Mouse (Mus musculus) forebrain, embryonic 15.5 days (tissue): Measurements from ENCODE around the gene 1700016H13Rik. TPM values are rescaled to one million over a fixed set of nuclear protein-coding genes. Genes with fewer than 3 reads are reported as not detected.
A peak's percentile ranks its signal among the peaks of the same experiment; 100 is the strongest.

Experiments used
- ATAC-seq: fragments of 200-750 bp; cut with Nextera tagmentation; replicated peaks from 2 replicates; pipeline ENCODE4 v1.8.0; 2017; ENCODE audit warnings: mild to moderate bottlenecking, moderate TSS enrichment, moderate library complexity
- H3K27ac ChIP-seq: fragments of 300-500 bp; sonication (generic); replicated peaks from 2 replicates; pipeline ENCODE4 v1.5.1; 2015; ENCODE audit warnings: mild to moderate bottlenecking, inconsistent platforms
- H3K27me3 ChIP-seq: fragments of 300-500 bp; sonication (generic); 2 replicates; pipeline ENCODE4 v1.6.1; 2015; ENCODE audit warnings: inconsistent platforms
- H3K36me3 ChIP-seq: fragments of 300-500 bp; sonication (generic); 2 replicates; pipeline ENCODE4 v1.6.1; 2015; ENCODE audit warnings: mild to moderate bottlenecking, inconsistent platforms
- H3K4me1 ChIP-seq: fragments of 300-500 bp; sonication (generic); 2 replicates; pipeline ENCODE4 v1.6.1; 2015; ENCODE audit warnings: inconsistent platforms
- H3K4me2 ChIP-seq: fragments of 300-500 bp; sonication (generic); replicated peaks from 2 replicates; pipeline ENCODE4 v1.6.1; 2015; ENCODE audit warnings: mild to moderate bottlenecking, inconsistent platforms
- H3K4me3 ChIP-seq: fragments of 300-500 bp; sonication (generic); 2 replicates; pipeline ENCODE4 v1.5.1; 2015; ENCODE audit warnings: mild to moderate bottlenecking, inconsistent platforms
- H3K9ac ChIP-seq: fragments of 300-500 bp; sonication (generic); replicated peaks from 2 replicates; pipeline ENCODE4 v1.6.1; 2015; ENCODE audit warnings: mild to moderate bottlenecking, inconsistent platforms
- H3K9me3 ChIP-seq: fragments of 300-500 bp; sonication (generic); 2 replicates; pipeline ENCODE4 v1.6.1; 2016; ENCODE audit warnings: inconsistent platforms
- WGBS: fragments of 180-500 bp; shearing (Covaris S2); methylation state at CpG from one replicate; pipeline ENCODE4 v1.1.7; 2015; ENCODE audit warnings: mixed read lengths; 5-methylcytosine and 5-hydroxymethylcytosine counted together
- polyA plus RNA-seq: library from polyadenylated mRNA; unstranded; fragments of >200 nt; fragmentation: Nextera tagmentation; extraction: Ambion mirVana; gene quantifications from 2 replicates; pipeline ENCODE4 v1.2.1, GENCODE M21; 2015

The 1700016H13Rik gene
- polyA plus RNA-seq, 1 experiment from 2014 or later: 0.62 TPM

DNA sequence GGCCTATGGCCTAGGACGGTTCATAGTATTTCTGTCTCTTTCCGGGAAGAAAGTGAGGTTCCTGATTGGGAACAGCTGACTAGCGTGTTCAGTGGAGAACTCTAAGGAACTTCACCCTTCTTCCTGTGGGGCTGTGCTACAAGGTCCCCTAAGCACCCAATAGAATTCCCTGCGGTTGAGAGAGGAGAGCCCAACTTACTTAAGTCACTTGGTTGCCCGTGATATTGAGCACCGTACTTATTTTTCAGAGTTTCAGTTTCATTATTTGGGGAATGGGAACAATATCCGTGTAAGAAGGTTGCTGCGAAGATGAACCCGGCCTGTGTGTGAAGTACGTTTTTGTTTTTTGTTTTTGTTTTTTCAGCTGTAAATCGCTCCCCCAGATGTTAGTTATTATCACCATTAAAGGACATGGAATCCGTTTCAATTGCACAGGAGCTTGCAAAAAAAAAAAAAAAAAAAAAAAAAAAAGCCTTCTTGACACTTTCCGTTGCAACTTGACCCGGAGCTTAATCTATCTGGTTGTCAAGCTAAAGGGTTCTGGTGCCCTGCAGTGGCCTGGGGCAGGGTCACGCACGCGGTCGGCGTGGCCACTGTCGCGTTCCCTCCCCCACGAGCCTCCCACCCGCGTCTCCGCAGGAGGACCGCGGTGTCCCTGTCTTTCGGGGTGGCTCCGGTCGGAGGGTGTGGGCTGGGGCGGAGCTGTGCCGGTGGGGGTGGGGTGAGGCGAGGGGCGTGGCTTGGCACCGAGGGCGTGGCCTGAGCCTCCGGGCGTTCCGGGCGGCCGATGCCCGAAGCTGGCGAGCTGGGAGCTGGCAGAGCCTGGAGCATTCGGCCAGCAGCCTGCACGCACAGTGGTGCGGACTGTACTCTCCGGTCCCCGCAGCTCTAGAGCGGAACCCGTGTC lies 36.1 kb upstream of the 1700016H13Rik start, which contains the start of gene Aff1:
Gene Aff1 (plus strand): TSS at position 751 of the 907 bp plus-strand sequence.
- H3K4me1 ChIP-seq: peaks cover 17% of the 10 kb centered on the region
- peak; percentile 92 for ATAC-seq
- H3K27me3 ChIP-seq: peaks cover 27% of the 10 kb centered on the region; the same call in 1 of the 2 replicates
- 5% methylated on average over 50 of the region's 50 CpGs for WGBS
- H3K27ac ChIP-seq: no peak within 1 kb of the TSS
- H3K4me3 ChIP-seq: peak within 1 kb of the TSS; percentile 48
- peak within 1 kb of the TSS; percentile 44 for H3K9ac ChIP-seq
- peak within 1 kb of the TSS; percentile 96 for H3K4me2 ChIP-seq
- H3K9me3 ChIP-seq: no peaks in the 10 kb centered on the region
- no peaks in the 10 kb centered on the region for H3K36me3 ChIP-seq

- H3K4me2 ChIP-seq: no peak overlapping the region
- H3K27ac ChIP-seq: no peak overlapping the region
- H3K27me3 ChIP-seq: peaks cover 27% of the 10 kb centered on the region; the same call in 1 of the 2 replicates
- H3K4me1 ChIP-seq: peaks cover 17% of the 10 kb centered on the region
- H3K4me3 ChIP-seq: no peak overlapping the region
- no peaks in the 10 kb centered on the region for H3K36me3 ChIP-seq
- ATAC-seq: no peak
- no peak overlapping the region for H3K9ac ChIP-seq
- H3K9me3 ChIP-seq: no peaks in the 10 kb centered on the region
These were observed 35.4 kb upstream of the 1700016H13Rik start for GRCm38 (mm10) chr5:103691171-103691570.

- H3K27ac ChIP-seq: no peak overlapping the region
- no peaks in the 10 kb centered on the region for H3K9me3 ChIP-seq
- H3K4me2 ChIP-seq: no peak overlapping the region
- H3K36me3 ChIP-seq: no peaks in the 10 kb centered on the region
- peaks cover 17% of the 10 kb centered on the region for H3K4me1 ChIP-seq
- ATAC-seq: no peak
- H3K27me3 ChIP-seq: peaks cover 27% of the 10 kb centered on the region; the same call in 1 of the 2 replicates
- H3K9ac ChIP-seq: no peak overlapping the region
- no peak overlapping the region for H3K4me3 ChIP-seq
- WGBS: 86% methylated on average over 8 of the region's 8 CpGs
These were observed 34.4 kb upstream of the 1700016H13Rik start for GRCm38 (mm10) chr5:103690190-103690589.

DNA sequence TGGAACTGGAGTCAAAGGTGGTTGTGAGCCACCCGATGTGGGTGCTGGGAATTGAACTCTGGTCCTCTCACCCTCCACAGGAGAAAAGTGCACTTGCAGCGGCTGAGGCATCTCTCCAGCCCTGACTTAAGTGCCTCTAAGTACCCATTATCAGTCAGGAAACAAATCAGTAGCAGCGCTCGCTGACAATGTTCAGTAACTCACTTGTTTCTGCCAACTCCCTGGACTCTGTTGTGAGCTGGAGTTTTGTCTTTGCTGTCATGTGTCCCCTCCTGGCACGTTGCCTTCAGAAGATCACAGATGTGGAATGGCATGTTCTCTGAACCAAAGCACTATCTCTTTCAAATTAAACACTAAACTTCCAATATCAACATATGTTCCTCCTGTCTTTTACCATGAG lies 33.8 kb upstream of the 1700016H13Rik start:
- 71% methylated on average over 5 of the region's 5 CpGs for WGBS
- Histone ChIP-seq H3K9ac (no peak overlapping the region), H3K36me3 (no peaks in the 10 kb centered on the region), H3K4me2 (no peak overlapping the region), H3K4me1 (peaks cover 17% of the 10 kb centered on the region), H3K9me3 (no peaks in the 10 kb centered on the region), H3K27me3 (peaks cover 27% of the 10 kb centered on the region; the same call in 1 of the 2 replicates), H3K27ac (no peak overlapping the region), H3K4me3 (no peak overlapping the region)
- no peak for ATAC-seq

DNA sequence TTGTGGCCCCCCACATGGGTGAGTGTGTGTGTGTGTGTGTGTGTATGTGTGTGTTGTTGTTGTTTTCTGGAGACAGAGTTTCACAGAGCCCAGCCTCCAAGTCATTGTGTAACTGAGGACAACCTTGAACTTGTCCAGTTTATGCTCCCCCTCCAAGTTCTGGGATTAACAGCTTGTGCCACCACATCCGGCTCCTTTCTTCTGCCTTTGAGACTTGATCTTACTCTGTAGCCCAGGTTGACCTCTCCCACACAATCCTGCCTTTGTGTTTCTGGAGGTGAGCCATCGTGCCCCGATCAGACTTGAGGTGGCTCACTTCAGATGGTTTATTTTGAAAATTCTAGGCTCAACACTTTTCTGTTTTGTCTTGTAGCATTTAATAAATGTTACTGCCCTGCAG lies 26.0 kb upstream of the 1700016H13Rik start:
- Histone ChIP-seq H3K4me3 (no peak overlapping the region), H3K36me3 (no peaks in the 10 kb centered on the region), H3K27ac (no peak overlapping the region), H3K9ac (no peak overlapping the region), H3K4me2 (no peak overlapping the region), H3K4me1 (no peaks in the 10 kb centered on the region), H3K27me3 (no peaks in the 10 kb centered on the region), H3K9me3 (no peaks in the 10 kb centered on the region)
- whole genome bisulfite sequencing: 72% methylated on average over 3 of the region's 3 CpGs
- no peak for ATAC-seq

- ATAC-seq: no peak
- Histone ChIP-seq H3K4me2 (no peak overlapping the region), H3K27me3 (no peaks in the 10 kb centered on the region), H3K4me3 (no peak overlapping the region), H3K27ac (no peak overlapping the region), H3K9me3 (no peaks in the 10 kb centered on the region), H3K9ac (no peak overlapping the region), H3K36me3 (no peaks in the 10 kb centered on the region), H3K4me1 (no peaks in the 10 kb centered on the region)
- 37% methylated on average over 4 of the region's 4 CpGs for WGBS
These were observed 24.6 kb upstream of the 1700016H13Rik start for GRCm38 (mm10) chr5:103680381-103680780.

DNA sequence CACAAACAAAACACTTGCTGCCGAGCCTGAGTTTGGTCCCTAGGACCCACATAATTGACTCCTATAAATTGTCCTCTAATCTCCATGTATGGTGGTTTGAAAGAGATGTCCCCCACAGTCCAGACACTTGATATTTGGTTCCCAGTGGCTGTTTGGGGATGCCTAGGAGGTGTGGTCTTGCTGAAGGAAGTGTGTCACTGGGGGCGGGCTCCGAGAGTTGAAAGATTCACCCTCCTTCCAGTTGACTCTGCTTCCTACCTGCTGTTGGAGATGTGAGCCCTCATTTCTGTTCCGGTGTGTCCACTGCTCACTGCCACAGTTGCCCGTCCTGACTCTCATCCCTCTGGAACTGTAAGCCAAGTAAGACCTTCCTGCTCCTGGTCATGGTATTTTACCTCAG lies 23.2 kb upstream of the 1700016H13Rik start:
- no peaks in the 10 kb centered on the region for H3K36me3 ChIP-seq
- ATAC-seq: no peak
- no peak overlapping the region for H3K27ac ChIP-seq
- 94% methylated on average over 5 of the region's 5 CpGs for WGBS
- H3K4me1 ChIP-seq: no peaks in the 10 kb centered on the region
- no peaks in the 10 kb centered on the region for H3K27me3 ChIP-seq
- H3K4me3 ChIP-seq: no peak overlapping the region
- no peak overlapping the region for H3K9ac ChIP-seq
- H3K4me2 ChIP-seq: no peak overlapping the region
- no peaks in the 10 kb centered on the region for H3K9me3 ChIP-seq

DNA sequence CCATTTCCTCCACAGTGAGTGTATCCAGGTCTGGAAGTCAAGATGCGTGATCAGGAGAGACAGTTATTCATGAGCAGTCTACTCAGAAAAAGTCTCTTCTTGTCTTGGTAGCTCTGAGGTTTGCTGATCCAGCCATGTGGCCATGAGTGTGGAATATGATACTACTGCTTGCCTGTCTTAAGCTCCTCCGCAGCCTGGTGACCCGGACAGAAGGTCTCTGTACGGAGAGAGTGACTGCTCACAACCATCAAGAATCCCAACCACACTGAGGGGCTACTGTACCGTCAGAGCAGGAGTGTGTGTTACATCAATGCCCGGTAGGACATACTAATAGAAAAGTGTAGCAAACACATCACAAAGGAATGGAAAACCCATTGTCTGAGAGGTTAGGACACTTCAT lies 22.1 kb upstream of the 1700016H13Rik start:
- Histone ChIP-seq H3K27me3 (no peaks in the 10 kb centered on the region), H3K4me1 (no peaks in the 10 kb centered on the region), H3K4me2 (no peak overlapping the region), H3K4me3 (no peak overlapping the region), H3K36me3 (no peaks in the 10 kb centered on the region), H3K9me3 (no peaks in the 10 kb centered on the region), H3K9ac (no peak overlapping the region), H3K27ac (no peak overlapping the region)
- WGBS: 86% methylated on average over 6 of the region's 6 CpGs
- ATAC-seq: no peak

DNA sequence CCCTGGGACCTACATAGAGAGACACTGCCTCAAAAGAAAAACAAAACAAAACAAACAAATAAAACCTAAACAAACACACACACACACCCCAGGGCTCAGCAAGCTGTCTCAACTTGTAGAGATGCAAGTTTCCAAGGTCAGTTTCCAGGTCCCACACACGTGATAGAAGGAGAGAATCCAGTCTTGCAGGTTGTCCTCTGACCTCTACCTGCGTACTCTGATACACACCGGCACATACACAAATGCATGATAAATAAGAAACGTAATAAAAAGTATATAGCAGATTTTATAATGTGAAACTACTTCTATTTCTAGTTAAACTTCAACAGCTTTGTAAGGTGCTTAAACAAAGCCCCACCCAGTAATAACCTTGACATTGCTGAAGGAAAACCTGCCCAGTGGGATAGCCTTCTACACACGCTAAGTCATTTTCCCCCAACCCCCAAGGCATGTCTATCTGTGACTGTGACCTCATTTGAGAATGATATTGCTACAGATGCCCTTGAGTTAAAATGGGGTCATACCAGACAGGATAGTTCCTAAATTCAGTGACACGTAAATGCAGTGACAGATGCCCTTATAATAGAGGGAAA lies 20.6 kb upstream of the 1700016H13Rik start:
- Histone ChIP-seq H3K9me3 (no peaks in the 10 kb centered on the region), H3K4me2 (no peak overlapping the region), H3K4me3 (no peak overlapping the region), H3K27me3 (no peaks in the 10 kb centered on the region), H3K36me3 (no peaks in the 10 kb centered on the region), H3K9ac (no peak overlapping the region), H3K27ac (no peak overlapping the region), H3K4me1 (no peaks in the 10 kb centered on the region)
- ATAC-seq: no peak
- 86% methylated on average over 6 of the region's 6 CpGs for WGBS

DNA sequence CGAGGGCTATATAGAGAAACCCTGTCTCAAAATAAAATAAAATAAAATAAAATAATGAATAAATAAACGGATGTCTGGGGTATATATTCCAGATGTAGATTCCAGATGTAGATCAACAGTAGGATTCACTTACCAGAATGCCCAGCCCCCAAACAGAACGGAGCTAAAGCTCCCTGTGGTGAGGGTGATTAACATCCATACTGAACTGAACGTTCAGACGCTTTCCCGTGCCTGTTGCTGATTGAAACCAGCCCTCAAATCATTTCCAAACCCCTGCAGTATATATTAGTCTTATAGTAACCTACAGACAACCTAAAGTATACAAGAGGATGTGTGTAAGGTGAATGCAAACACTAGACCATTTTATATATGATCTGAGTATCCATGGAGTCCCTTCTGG lies 18.7 kb upstream of the 1700016H13Rik start:
- Histone ChIP-seq H3K4me2 (no peak overlapping the region), H3K27ac (no peak overlapping the region), H3K36me3 (no peaks in the 10 kb centered on the region), H3K9me3 (no peaks in the 10 kb centered on the region), H3K4me3 (no peak overlapping the region), H3K27me3 (no peaks in the 10 kb centered on the region), H3K9ac (no peak overlapping the region), H3K4me1 (no peaks in the 10 kb centered on the region)
- WGBS: 59% methylated on average over 6 of the region's 6 CpGs
- no peak for ATAC-seq

GRCm38 (mm10) chr5:103673611-103674010 lies 17.8 kb upstream of the 1700016H13Rik start:
- Histone ChIP-seq H3K4me1 (no peaks in the 10 kb centered on the region), H3K4me3 (no peak overlapping the region), H3K4me2 (no peak overlapping the region), H3K27me3 (no peaks in the 10 kb centered on the region), H3K9ac (no peak overlapping the region), H3K9me3 (no peaks in the 10 kb centered on the region), H3K36me3 (no peaks in the 10 kb centered on the region), H3K27ac (no peak overlapping the region)
- 73% methylated on average over 4 of the region's 4 CpGs for WGBS
- no peak for ATAC-seq

GRCm38 (mm10) chr5:103671858-103672257 lies 16.0 kb upstream of the 1700016H13Rik start:
- no peak overlapping the region for H3K27ac ChIP-seq
- H3K4me2 ChIP-seq: no peak overlapping the region
- H3K9ac ChIP-seq: no peak overlapping the region
- H3K27me3 ChIP-seq: no peaks in the 10 kb centered on the region
- H3K9me3 ChIP-seq: no peaks in the 10 kb centered on the region
- no peaks in the 10 kb centered on the region for H3K36me3 ChIP-seq
- no peak for ATAC-seq
- 57% methylated on average over 3 of the region's 3 CpGs for WGBS
- H3K4me3 ChIP-seq: no peak overlapping the region
- no peaks in the 10 kb centered on the region for H3K4me1 ChIP-seq
